Mouse (Mus musculus): ENCODE data around the gene Vmn2r97. TPM values are rescaled to one million over a fixed set of nuclear protein-coding genes. Genes with fewer than 3 reads are reported as not detected.
"Not testable (repeated sequence)": the region's sequence is repeated elsewhere in the genome, so short reads cannot be mapped to it uniquely, and the experiment has no call there.

Vmn2r97 gene
- polyA plus RNA-seq (2015; fragmentation: Nextera tagmentation; extraction: Ambion mirVana): 0.03 and 0.05 TPM in 2 replicates

DNA sequence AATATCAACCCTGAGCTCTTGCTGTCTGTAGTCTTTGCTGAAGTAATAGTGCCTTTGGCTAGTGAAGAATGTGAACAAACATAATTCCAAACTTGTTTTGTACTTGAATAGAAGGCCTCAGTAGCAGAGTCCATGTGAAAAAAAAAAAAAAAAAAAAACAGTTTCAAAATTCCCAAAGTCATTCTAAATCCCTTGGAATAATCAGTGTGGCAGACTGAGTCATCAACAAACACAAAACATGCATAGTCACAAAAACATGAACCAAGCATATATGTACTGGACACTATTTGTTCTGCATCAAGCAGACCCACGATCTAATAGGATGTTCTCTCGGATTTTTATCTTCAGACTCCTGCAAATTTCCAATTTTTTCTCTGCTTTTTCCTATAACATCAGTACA lies at the start of gene Vmn2r97:
Vmn2r97 (plus strand) TSS at position 301 of the 400 bp plus-strand sequence.
- WGBS (ENCODE audit: insufficient replicate concordance): 48% methylated on average over 2 of the region's 2 CpGs
- not testable (repeated sequence) for H3K4me1 ChIP-seq (replicated peaks); H3K27me3 ChIP-seq; DNase-seq; H3K27ac ChIP-seq; H3K4me2 ChIP-seq; H3K36me3 ChIP-seq; H3K4me3 ChIP-seq (replicated peaks); ATAC-seq (ENCODE audit: low read depth); H3K9me3 ChIP-seq (replicated peaks); H3K9ac ChIP-seq

DNA sequence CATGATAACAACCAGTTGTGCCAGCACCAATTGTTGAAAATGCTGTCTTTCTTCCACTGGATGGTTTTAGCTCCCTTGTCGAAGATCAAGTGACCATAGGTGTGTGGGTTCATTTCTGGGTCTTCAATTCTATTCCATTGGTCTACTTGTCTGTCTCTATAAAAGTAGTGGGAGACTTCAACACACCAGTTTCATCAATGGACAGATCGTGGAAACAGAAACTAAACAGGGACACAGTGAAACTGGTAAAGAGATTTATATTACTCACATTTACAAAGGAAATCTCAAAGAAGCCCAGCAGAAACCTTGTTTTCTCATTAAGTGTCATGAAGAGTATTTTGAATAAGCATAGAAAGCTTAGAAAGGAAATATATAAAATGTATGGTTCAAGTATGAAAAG lies 31.7 kb upstream of the Vmn2r97 start:
- H3K27me3 ChIP-seq; H3K4me2 ChIP-seq; H3K9ac ChIP-seq; DNase-seq; H3K9me3 ChIP-seq (replicated peaks); H3K36me3 ChIP-seq; ATAC-seq (ENCODE audit: low read depth); H3K27ac ChIP-seq; H3K4me3 ChIP-seq (replicated peaks); H3K4me1 ChIP-seq (replicated peaks): not testable (repeated sequence)
- 37% methylated on average over 2 of the region's 2 CpGs for WGBS (ENCODE audit: insufficient replicate concordance)

DNA sequence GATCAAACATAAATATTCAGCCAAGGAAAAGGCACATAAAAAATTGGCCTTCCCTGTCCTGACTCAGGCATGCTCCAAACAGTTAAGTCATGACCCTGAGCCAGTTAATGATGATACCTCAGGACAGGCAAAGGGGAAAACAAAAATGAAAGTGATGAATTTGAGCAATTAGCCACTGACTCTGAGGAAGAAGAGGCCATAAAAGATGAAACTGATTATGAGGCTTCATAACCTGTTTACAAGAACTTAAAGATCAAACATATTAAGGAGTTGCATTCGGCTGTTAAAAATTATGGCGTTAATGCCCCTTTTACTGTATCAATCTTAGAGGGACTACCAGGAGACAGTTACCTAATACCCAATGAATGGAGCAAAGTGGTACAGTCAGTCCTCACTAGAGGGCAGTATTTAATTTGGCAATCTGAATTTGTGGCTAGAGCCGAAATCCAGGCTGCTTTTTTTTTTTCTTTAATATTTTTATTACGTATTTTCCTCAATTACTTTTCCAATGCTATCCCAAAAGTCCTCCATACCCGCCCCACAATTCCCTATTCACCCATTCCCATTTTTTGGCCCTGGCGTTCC lies 24.3 kb upstream of the Vmn2r97 start:
- 71% methylated on average over 6 of the region's 6 CpGs for WGBS (ENCODE audit: insufficient replicate concordance)
- Histone ChIP-seq H3K36me3 (no peaks in the 10 kb centered on the region), H3K4me2 (no peak overlapping the region), H3K9me3 (replicated peaks) (no peaks in the 10 kb centered on the region), H3K4me3 (replicated peaks) (no peak overlapping the region), H3K4me1 (replicated peaks) (no peaks in the 10 kb centered on the region), H3K27ac (no peak overlapping the region), H3K9ac (no peak overlapping the region), H3K27me3 (no peaks in the 10 kb centered on the region)
- DNase-seq (no peak), ATAC-seq (ENCODE audit: low read depth) (no peak)

DNA sequence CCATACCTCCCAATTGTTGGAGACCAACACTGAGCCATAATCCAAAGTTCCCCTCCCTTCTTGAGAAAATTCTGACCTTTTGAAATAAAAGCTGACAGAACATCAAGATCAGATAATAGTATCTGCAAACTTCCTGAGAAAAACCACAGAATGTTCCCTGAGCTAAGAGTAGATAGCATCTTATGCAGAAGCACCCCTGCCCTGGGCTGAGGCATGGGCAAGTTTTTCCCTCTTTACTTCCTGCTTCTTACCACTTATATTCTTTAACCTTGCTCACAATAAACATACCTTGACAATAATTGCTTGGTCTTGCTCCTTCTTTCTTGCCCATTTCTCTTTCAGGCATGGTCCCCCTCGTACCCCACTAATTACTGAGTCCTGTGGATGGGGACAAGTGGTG lies 43.7 kb downstream of the Vmn2r97 start:
- H3K9me3 ChIP-seq (replicated peaks); H3K9ac ChIP-seq; H3K4me1 ChIP-seq (replicated peaks); H3K4me2 ChIP-seq; H3K27ac ChIP-seq; H3K27me3 ChIP-seq; H3K4me3 ChIP-seq (replicated peaks); H3K36me3 ChIP-seq; ATAC-seq (ENCODE audit: low read depth); DNase-seq: not testable (repeated sequence)
- WGBS (ENCODE audit: insufficient replicate concordance): 56% methylated on average over 1 of the region's 1 CpGs

DNA sequence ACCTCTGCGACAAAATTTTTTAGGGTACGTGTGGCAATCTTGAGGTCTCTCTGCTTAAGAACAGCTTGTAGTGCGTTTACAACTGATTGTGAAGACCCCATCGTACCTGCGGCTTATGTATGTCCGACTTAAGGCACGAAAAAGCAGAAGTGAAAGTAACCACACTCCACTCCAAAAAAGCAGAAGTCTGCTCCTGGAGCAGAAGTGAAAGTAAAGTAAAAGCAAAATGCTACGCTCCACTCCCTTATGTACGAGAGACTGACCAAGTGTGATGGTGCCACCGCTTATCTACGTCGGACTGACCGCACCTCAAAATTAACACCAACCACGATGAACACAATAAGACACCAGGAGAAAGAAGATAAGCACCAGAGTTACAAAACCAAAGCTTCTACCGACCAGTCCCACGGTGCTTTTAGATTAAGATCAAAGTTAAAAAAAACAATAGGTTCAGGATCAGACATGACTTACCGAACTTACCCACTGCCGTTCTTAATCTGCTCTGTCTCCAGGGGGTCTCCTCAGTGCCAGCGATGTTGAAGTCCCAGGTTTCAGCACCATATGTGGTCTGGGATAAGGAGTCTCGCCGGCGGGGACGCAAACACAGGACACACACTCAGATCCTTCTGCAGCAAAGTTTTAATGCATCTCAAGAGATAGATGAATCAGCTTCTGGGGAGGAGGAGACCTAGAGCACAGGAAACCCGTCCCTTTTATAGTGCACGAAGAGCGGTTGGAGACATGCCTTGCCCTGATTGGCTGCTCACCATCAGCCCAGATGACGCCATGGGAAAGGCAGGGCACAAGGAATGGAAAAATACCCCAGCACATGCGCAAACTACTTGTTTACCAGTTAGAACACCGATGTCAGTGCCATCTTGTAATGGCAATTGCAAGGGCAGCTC lies 54.5 kb downstream of the Vmn2r97 start:
- H3K4me3 ChIP-seq (replicated peaks): no peak overlapping the region
- 0 out of 2 replicates have a peak, but pooled peaks cover 7% of the 10 kb centered on the region for H3K9me3 ChIP-seq (replicated peaks)
- H3K4me1 ChIP-seq (replicated peaks): no peaks in the 10 kb centered on the region
- no peaks in the 10 kb centered on the region for H3K27me3 ChIP-seq
- WGBS (ENCODE audit: insufficient replicate concordance): 67% methylated on average over 29 of the region's 29 CpGs
- no peak overlapping the region for H3K9ac ChIP-seq
- H3K36me3 ChIP-seq: no peaks in the 10 kb centered on the region
- DNase-seq: no peak
- H3K27ac ChIP-seq: no peak overlapping the region
- ATAC-seq (ENCODE audit: low read depth): no peak
- no peak overlapping the region for H3K4me2 ChIP-seq

Other genes starting within 250 kb of the Vmn2r97 start
- not detected in 2 replicates for gene Vmn2r98, start 139.2 kb downstream of the Vmn2r97 start, polyA plus RNA-seq (2015; fragmentation: Nextera tagmentation; extraction: Ambion mirVana)

All from liver, embryonic 13.5 days (tissue).